Mouse (Mus musculus) kidney, adult 2 months (tissue): ENCODE data around the gene Fosl2.

Experiments
- CTCF ChIP-seq: fragments of 200-500 bp; conservative IDR thresholded peaks from 2 replicates; pipeline ENCODE4 v1.5.1; 2011; ENCODE audit warnings: low read depth, mild to moderate bottlenecking, control low read depth, low read length, moderate library complexity, mixed read lengths; ENCODE audit not compliant: insufficient read depth, insufficient read length
- POLR2A ChIP-seq: fragments of 200-500 bp; IDR thresholded peaks from one replicate; pipeline ENCODE4 v1.6.1; 2011; ENCODE audit warnings: low read depth, low read length, control low read depth

- TF ChIP-seq POLR2A (no peak), CTCF (no peak)
Observed at GRCm38 (mm10) chr5:32152725-32153417, 17.3 kb downstream of the Fosl2 start.
